Comparison of ENCODE assay signal across 14 mouse cellular contexts in the genomic region with DNA sequence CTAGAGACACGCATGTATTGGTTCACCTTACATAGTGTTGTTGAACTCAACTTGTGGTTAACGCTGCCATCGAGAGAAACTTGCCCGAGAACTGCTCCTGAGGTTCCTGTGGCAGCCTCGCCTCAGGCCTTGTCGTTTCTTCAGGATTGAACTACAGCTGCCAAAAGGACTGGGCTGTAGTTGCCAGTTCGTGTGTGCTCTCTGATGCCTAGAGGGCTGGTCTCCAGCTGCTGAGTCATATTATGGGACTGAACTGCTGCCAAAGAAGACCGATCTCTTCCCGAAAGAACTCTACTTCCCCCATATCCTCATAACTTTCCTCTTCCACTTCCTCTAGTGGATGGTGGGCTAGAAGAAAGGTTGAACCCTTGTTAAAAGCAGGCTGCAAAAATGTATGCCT.
"Had no signal": no experiment of that assay in that cellular context is flagged by ENCODE, and none has a peak within 500 bp of the region (broad histone marks: within the 10 kb centered on the region; RNA-seq: fewer than 3 reads in every experiment).

No protein-coding gene starts in this region.

- H3K27me3 ChIP-seq: kidney, embryonic 15.5 days; liver, embryonic 15.5 days; midbrain, embryonic 15.5 days; neural tube, embryonic 12.5 days had no signal

- H3K4me3 ChIP-seq: kidney, embryonic 15.5 days; left cerebral cortex, adult 2 months; limb, embryonic 10.5 days; liver, embryonic 15.5 days; midbrain, embryonic 15.5 days; neural tube, embryonic 12.5 days had no signal

- H3K4me1 ChIP-seq: kidney, embryonic 15.5 days; limb, embryonic 10.5 days; liver, embryonic 15.5 days; midbrain, embryonic 15.5 days; neural tube, embryonic 12.5 days had no signal

- ATAC-seq: lung, postnatal 0 days; midbrain, embryonic 15.5 days had no signal

- H3K4me2 ChIP-seq: kidney, embryonic 15.5 days; liver, embryonic 11.5 days; liver, embryonic 15.5 days; midbrain, embryonic 11.5 days; midbrain, embryonic 15.5 days; neural tube, embryonic 12.5 days had no signal

- H3K27ac ChIP-seq: kidney, embryonic 15.5 days; left cerebral cortex, adult 2 months; limb, embryonic 10.5 days; liver, embryonic 15.5 days; midbrain, embryonic 15.5 days; neural tube, embryonic 12.5 days had no signal

- H3K9me3 ChIP-seq: kidney, embryonic 15.5 days; limb, embryonic 10.5 days; liver, embryonic 15.5 days; midbrain, embryonic 15.5 days; neural tube, embryonic 12.5 days had no signal

- DNase-seq: kidney, postnatal 14 days; lung, adult 2 months; lung, postnatal 36 days; right cerebral cortex, postnatal 4 days; thymus, postnatal 36 days had no signal

- H3K9ac ChIP-seq: kidney, embryonic 15.5 days; liver, embryonic 15.5 days; midbrain, embryonic 15.5 days; neural tube, embryonic 12.5 days had no signal

- H3K36me3 ChIP-seq: kidney, embryonic 15.5 days; limb, embryonic 10.5 days; liver, embryonic 15.5 days; midbrain, embryonic 15.5 days; neural tube, embryonic 12.5 days had no signal
